Mouse (Mus musculus): ENCODE results near the gene Rabgap1l.
"Not testable (repeated sequence)": the region's sequence is repeated elsewhere in the genome, so short reads cannot be mapped to it uniquely, and the experiment has no call there.

Gene Rabgap1l

DNA sequence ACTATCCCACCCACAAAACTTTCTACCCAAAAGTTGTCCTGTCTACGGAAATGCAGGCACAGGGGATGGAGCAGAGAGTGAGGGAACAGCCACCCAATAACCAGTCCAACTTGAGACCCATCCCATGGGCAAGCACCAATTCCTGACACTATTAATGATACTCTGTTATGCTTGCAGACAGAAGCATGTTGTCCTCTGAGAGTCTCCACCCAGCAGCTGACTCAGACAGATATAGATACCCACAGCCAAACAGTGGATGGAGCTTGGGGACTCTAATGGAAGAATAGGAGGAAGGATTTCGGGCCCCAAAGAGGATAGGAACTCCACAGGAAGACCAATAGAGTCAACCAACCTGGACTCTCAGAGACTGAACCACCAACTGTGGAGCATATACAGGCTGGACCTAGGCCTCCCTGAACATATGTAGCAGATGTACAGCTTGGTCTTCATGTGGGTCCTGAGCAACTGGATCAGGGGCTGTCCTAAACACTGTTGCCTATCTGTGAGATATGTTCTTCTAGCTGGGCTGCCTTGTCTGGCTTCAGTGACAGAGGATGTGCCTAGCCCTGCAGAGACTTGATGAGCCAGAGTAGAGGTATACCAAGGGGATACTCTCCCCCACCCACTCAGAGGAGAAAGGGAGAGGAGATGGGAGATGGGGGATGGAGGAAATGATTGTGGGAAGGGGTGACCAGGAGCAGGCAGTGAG is 510.7 kb downstream of the Rabgap1l start:
- not testable (repeated sequence) for DNase-seq (ENCODE audit: low spot score in 2 of 2)

DNA sequence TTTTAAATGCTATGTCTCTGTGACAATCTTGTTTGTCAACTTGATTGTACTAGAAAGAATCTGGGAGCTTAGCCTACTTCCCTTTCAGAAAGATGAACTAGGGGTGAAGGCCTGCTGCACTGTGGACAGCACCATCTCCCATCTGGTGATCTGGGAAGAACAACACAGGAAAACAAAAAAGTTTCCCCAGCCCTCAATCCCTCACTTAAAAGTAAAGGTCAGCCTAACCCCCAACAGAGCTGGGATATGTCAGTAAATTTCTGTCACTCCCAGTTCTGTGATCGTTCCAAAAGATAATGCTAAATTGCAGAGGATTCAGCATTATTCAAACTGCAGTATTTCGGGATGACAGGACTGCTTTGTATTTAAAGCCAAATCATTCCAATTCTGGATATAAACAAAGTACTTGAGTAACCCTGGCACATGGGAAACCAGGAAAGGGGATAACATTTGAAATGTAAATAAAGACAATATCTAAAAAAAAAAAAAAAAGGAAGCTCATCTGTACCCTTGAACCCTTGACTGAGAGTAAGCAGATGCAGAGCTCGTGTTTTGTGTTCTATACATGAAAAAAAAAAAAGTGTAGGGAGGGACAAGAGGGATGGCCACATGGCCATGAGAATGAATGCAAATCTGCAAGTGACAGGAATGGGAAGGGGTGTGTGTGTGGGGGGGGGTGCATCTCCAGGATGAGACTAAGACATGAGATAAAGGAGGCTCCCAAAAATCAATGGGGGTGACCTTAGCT is 511.5 kb downstream of the Rabgap1l start:
- no peak for DNase-seq (ENCODE audit: low spot score in 2 of 2)

DNA sequence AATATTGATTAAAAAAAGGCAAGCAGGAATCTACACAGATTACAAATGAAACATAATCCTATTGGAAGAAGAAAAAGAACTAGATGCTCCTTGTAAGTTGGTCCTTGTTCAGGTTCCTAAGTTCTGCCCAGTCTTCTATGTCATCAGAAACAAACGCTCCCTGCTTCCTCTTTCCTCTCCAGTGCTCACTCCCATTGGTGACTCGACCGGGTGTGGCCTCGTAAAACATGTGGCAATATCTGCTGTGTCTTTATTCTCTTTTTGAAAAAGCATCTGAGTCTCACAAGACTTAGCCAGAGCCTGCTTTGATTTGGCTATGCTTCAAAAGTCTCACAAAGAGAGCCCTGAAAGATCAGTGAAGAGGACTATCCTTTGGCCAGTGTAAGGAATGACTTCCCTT is 512.4 kb downstream of the Rabgap1l start:
- peak in 1 of 2 experiments; percentile 56 for DNase-seq (ENCODE audit: low spot score in 2 of 2)

DNA sequence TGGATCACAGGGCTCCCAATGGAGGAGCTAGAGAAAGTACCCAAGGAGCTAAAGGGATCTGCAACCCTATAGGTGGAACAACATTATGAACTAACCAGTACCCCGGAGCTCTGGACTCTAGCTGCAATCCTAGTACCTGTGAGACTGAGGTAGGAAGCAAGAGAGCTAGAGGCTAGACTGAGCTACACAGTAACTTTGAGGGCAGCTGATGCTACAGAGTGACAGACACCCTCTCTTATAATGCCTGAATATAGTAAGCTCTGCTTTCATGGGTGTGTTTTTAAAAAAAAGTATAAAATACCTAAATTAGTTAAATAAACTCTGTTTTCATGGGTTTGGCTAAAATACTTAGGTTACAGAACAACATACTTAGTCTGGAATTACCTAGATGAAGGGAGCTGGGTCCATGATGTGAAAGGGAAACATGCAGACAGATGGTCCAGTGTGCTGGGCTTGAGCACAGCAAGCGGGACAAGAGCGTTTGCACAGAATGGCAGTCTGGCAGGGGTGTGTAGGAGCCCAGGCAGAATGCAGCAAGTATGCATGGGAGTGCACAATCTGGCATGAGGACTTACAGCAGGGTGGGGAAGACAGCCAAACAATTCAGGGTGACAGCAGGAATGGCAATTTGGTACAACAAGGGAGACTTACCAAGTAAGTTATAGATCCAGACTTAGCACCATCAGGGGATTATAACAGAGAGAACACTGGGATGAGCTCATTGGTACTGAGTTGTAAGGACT is 514.9 kb downstream of the Rabgap1l start:
- no peak for DNase-seq (ENCODE audit: low spot score in 2 of 2)

DNA sequence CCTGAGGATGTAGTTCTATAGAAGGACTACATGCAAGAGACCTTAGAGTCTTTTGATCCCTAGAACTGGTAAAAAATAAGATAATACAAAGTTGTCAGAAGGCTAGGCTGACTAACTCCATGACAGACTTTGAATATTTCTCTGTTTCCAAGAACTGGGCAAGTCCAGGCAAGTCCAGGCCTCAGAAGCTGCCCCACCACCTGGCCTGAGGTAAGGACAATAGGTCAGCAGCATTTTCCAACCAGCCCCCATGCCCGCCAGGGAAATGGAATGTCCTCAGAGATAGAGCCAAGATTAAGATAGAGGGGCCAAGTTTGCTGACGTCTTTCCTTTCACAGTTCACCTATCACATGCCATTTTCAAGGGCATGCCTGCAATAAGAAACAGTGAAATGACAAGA is 517.8 kb downstream of the Rabgap1l start:
- DNase-seq (ENCODE audit: low spot score in 2 of 2), result no peak

DNA sequence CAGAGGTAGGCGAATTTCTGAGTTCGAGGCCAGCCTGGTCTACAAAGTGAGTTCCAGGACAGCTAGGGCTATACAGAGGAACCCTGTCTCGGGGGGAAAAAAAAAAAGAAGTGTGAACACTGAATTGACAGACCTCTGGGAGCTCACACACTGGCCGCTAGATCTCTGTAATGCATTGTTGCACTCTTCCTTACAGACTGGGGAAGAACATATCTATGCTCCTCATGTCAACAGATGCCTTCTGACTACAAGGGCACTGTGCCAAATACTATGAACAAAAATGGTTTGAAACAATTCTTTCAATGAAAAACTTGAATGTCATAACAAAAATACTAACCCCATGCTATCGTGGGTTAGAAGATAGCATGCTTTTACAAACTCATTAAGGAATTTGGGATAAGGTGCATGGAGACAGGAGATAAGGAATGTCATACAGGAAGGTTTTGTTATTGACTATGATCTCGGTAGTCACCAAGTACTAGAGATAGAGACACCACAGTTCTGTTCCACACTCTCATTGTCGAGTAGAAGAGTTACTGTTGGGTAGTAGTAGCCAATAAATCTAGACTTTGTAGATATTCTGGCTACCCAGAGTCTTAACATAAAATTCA is 519.8 kb downstream of the Rabgap1l start:
- DNase-seq (ENCODE audit: low spot score in 2 of 2), result no peak

DNA sequence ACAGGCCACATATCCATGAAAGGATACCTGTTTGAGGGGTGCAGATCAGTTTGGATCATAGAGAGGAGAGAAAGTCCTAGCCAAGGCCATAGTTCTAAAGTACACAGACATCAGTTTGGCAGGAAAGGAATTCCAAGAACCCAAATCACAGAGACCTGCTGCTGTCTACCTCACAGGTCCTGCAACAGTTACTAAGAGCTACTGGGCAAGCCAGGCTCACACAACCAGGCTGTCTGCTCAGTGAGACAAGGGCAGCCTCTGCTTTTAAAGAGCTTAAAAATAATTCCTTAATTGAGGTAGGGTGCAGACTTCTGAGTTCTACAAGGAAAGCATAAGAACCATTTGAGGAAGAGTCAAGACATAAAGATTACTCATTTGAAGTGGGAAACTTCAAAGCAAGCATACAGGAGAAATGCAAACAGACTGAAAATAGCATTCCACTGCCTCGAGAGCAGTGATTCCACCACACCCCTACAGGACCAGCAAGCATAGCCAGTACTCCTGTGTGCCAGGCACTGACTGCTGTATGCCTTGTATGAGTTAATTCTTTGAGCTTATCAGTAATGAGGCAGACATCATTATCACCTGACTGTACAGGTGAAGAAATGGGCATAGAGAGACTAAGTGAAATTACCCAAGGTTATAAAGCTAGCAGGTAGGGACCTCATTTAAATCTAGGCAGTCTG is 521.6 kb downstream of the Rabgap1l start:
- no peak for DNase-seq (ENCODE audit: low spot score in 2 of 2)

DNA sequence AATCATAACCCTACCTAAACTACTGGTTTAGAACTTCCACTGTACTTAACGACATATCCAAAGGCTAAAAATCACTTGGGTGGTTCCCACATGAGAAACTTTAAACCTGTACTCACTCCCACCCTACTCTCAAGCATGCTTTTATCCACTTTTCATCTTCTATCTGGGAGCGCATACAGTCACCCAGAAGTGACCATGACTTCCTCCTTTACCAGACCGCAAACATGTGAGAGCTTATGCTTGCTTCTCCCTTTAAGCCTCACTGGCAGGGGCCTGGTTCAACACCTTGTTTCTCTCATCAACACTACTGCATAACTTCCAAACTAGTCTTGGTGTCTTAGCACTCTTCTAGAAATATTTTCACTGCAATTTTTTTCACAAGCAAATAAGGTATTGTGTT is 524.7 kb downstream of the Rabgap1l start:
- DNase-seq (ENCODE audit: low spot score in 2 of 2), result no peak

DNA sequence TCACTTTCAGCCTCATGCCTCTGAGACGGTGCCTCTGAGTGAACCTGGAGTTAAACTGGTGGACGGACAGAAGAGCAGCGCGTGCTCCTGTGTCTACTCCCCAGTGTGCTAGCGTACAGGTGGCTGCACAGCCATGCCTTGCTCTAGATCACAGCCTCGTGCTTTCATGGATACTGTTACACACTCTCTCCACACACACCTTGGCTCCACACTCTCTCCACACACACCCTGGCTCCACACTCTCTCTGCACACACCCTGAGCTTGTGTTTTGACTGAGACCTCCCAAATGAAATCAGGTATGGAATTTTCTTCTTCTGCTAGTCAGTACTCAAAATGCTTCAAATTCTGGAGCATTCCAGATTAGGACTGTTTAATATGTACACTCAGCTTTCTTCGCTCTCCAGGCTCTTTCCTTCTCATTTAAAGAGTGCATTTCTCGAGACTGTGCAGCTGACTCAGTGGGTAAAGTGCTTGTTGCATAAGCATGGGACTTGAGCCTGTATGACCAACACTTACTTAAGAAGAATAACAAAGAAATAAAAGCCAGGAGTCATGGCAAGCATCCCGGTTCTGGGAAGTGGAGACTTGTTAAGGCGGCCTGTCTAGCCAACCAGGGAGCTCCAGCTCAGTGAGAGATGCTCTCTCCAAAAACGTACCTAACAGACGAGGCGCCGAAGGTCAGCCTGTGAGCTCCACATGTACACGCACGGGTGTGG is 529.2 kb downstream of the Rabgap1l start:
- peak in 1 of 2 experiments; percentile 47 for DNase-seq (ENCODE audit: low spot score in 2 of 2)

DNA sequence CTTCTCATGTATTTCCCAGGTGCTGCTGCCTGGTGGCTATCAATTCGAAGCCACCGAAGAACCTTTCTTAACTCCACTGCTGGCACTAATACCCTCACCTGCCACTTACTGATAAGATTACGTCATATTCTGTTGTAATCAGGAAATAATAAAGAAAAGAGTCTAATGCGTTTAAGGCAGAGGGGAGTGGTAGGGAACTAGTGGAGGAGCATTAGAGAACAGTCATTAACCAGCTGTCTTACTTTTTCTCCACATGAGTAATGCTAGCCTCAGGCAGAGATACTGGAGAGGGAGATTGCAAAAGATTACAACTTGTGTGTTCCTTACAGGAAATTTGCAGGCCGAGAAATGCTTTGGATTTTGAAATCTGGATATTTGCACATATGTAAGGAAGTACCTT is 530.0 kb downstream of the Rabgap1l start:
- DNase-seq (ENCODE audit: low spot score in 2 of 2), result no peak

DNA sequence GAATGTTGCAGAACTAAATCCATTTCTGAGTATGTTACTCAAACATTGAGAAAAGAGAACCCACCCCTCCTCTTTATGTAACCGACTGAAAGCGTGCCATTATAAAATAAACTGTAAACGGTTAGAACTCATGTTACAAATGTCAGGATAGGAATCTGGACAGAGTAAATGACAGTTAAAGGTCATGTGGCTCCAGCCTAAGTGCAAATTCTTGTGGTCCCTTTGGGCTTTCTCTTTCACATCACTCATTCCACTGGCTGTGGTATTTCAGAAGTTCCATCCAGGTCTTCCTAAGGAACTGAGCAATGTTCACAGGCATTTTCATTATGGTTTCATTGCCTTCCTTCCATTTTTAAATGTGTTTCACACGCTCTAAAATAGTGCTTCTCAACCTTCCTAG is 530.6 kb downstream of the Rabgap1l start:
- no peak for DNase-seq (ENCODE audit: low spot score in 2 of 2)

DNA sequence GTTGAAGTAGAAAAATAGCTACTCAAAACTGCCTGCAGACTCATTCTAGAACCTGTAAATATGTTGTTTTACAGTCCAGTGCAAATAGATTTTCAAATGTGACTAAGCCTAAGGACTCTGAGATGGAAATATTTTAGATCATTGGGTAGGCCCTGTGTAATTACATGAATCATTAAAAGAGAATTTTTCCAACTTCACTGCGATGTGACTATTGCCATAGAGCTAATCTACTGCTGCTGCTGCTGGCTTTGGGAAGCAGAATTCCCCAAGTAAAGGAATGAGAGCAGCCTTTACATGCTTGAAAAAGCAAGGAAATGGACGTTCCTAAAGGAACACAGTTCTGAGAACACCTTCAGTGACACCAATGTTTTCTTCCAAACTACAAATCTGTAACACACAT is 531.2 kb downstream of the Rabgap1l start:
- DNase-seq (ENCODE audit: low spot score in 2 of 2), result no peak

DNA sequence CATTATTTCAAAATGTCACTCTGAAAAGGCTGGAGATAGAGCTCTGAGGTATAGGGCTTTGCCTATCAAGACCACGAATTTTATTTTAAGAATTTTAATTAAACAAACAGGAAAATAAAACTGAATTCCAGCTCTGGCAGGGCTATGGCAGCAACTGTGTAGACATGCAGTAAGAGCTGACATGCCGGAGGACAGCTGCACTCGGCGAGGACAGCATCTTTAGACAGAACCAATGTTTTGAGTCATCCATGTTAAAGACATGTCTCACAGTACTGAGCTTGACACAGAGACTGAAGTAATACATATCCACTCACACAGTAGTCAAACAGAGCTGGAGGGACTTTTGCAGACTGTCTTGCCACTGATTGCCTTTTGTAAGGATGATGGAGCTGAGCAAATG is 532.4 kb downstream of the Rabgap1l start:
- no peak for DNase-seq (ENCODE audit: low spot score in 2 of 2)

DNA sequence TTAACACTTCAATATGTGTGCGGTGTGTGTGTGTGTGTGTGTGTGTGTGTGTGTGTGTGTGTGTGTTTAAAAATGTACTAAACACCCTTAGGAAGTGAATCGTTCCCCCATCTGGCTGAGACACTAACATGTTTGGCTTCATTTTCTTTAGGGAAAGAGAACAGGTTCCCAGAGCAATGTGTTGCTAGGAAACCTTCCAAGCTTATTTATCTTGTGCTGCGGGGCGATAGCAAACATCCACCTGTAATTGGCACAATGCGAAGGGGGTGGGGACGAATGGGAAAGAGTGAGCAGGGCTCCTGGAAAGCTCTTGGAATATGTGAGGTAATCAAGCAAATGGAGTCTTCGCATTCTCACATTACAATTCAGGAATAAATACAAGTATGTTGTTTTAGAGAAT is 533.1 kb downstream of the Rabgap1l start:
- no peak for DNase-seq (ENCODE audit: low spot score in 2 of 2)

DNA sequence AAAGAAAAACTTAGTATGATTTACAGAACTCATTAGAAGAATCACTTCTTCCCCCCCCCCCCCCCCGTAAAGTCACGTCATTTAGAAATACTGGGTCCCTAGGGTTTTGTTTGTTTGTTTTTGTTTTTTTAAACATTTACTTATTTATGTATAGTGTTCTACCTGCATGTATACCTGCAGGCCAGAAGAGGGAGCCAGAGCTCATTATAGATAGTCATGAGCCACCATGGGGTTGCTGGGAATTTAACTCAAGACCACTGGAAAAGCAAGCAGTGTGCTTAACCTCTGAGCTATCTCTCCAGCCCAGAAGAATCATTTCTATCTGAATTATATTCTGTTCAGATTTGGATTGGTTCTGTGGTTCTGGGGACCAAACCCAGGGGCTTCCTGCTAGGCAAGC is 539.9 kb downstream of the Rabgap1l start:
- no peak for DNase-seq (ENCODE audit: low spot score in 2 of 2)

DNA sequence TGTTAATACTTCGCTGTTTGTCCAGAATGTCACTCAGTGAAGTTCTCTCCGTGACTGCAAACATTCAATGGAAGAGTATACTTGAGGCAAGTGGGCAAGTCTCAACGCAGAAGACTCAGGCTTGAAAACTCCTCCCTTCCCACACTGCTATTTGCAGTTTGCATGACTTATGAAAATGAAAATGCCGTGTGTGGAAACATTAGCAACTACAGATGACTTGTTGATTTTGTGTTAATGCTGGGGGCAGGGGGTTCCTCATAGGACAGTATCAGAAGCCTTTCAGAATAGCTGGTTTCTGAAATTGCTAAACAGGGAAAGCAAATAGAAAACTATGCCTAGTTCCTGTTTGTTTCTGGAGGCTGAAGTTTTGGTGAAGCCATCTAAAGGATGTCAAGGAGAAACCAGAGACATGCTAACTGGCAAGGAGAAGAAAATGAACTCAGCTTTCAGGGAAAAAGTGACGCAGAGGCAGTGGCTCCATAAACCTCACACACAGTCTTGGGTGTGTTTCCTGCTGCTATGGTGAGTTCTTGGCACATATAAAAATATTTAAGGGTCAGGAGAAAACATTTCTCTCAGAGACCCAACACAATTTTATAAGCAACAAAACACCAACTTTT is 541.5 kb downstream of the Rabgap1l start:
- DNase-seq (ENCODE audit: low spot score in 2 of 2), result no peak

DNA sequence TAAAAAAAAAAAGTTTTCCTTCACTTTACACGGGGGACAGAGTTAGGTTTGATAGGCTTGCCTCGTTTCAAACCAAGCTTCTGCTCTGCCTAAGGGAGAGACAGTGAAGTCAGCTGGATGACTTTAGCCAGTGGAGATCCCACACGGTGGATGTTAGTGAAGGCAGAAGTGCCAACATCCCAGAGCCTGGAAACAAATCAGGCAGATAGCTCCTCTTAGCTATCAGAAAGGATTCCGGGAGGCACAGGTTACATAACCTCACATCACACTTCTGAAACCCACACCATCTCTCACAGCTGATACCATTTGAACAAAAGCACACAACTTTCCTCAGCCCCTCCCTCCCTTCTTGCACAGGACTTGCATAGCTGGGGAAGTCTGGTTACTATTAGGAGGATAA is 542.2 kb downstream of the Rabgap1l start:
- no peak for DNase-seq (ENCODE audit: low spot score in 2 of 2)

DNA sequence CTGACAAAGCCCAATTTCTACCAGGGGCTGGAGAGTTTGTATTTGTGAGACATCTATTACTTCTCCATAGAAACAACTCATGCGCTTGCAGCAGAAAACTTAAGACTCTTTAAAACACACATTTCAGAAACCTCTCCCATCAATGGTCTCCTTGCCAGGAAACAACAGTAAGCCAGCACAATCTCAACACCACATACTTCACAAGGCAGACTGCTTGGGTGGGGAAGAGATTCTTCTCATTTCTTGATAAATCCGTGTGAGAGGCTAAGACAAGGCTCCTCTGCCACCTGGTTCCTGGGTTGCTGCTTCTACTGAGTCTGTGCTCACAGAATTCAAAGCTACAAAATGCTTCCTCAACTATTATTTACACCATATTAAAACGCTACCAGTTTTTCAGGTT is 543.2 kb downstream of the Rabgap1l start:
- DNase-seq (ENCODE audit: low spot score in 2 of 2), result peak in 1 of 2 experiments; percentile 14

DNA sequence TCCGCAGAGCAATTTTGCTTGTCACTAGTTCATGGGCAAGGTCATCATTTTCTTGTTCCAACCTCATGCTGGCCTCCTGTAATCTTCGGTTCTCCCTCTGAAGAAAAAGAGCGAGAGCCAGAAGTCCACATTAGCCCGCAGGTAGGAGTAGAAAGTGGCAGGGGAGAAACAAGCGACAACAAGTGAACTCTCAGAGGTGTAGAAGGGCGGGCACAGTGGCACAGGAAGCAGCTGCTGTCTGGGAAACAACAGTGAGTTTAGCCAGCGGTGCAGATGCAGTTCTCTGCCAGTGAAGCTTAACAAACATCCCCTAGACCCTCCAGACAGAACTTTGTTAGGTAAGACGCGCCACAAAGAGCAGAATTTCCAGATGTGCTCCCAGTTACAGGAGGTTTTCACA is 545.5 kb downstream of the Rabgap1l start:
- no peak for DNase-seq (ENCODE audit: low spot score in 2 of 2)

DNA sequence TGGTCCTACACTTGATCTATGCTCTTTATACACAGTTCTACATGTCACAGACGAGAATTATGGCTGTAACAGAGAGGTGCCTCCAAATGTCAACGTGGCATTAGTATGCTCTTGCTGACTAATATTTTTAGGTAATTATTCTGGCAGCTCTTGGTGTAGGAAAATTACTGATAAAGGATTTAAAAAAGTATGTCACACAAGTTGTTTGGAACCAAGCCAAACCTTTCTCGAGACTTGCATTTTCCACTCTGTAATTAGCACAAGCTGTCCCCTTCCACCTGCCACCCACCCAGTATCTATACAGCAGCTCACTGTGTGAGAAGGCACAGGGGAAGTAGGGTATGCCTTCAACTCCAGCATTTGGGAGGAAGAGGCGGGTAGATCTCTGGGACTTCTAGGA is 546.2 kb downstream of the Rabgap1l start:
- DNase-seq (ENCODE audit: low spot score in 2 of 2), result no peak

DNA sequence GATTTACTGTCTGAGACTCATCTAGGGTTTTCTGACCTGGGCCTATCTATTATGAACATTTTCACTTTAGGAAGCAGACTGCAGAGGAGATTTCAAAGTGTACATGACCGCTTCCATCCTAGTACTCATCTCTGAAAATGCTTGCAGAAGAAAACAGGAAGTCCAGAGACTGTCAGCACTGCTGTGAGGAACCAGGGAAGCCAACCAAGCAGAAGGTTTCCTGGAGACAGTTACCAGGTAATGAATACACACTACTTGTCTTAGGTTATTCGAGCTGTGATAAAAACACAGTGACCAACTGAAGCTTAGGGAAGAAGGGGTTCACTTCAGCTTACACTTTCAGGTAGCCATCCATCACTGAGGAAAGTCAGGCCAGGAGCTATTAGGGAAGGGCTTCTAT is 547.1 kb downstream of the Rabgap1l start:
- no peak for DNase-seq (ENCODE audit: low spot score in 2 of 2)

Data from urinary bladder, postnatal 36 days (tissue).